Mouse (Mus musculus) right cerebral cortex, postnatal 36 days (tissue): ENCODE data around the gene Macrod1.

Experiments
- DNase-seq, 2 experiments: peaks; one replicate each; pipeline ENCODE4 v3.0.0; 2022; ENCODE audit warnings: low spot score in 2 of 2, mixed read lengths in 1 of 2

Macrod1 gene

GRCm38 (mm10) chr19:7083035-7083794, 26.6 kb downstream of the Macrod1 start:
- DNase-seq = peak; percentile 40 to 66

GRCm38 (mm10) chr19:7084734-7085133, 28.1 kb downstream of the Macrod1 start:
- no peak for DNase-seq

GRCm38 (mm10) chr19:7088558-7088957, 31.9 kb downstream of the Macrod1 start:
- no peak for DNase-seq

GRCm38 (mm10) chr19:7089050-7089449, 32.4 kb downstream of the Macrod1 start:
- no peak for DNase-seq

GRCm38 (mm10) chr19:7089842-7090251, 33.2 kb downstream of the Macrod1 start:
- no peak for DNase-seq

GRCm38 (mm10) chr19:7090369-7091064, 33.9 kb downstream of the Macrod1 start:
- peak in 1 of 2 experiments; percentile 42 for DNase-seq

- DNase-seq = no peak
Observed at GRCm38 (mm10) chr19:7091448-7092050, 34.9 kb downstream of the Macrod1 start.

GRCm38 (mm10) chr19:7092756-7093155, 36.1 kb downstream of the Macrod1 start:
- no peak for DNase-seq

GRCm38 (mm10) chr19:7099620-7100155, 43.1 kb downstream of the Macrod1 start:
- no peak for DNase-seq

GRCm38 (mm10) chr19:7102039-7102438, 45.4 kb downstream of the Macrod1 start:
- no peak for DNase-seq

GRCm38 (mm10) chr19:7103349-7103992, 46.9 kb downstream of the Macrod1 start:
- no peak for DNase-seq

GRCm38 (mm10) chr19:7103993-7104401, 47.4 kb downstream of the Macrod1 start:
- DNase-seq = no peak

- no peak for DNase-seq
Observed at GRCm38 (mm10) chr19:7105544-7105943, 48.9 kb downstream of the Macrod1 start, which contains the start of gene Flrt1. Flrt1 (minus strand) TSS chr19:7105729.

GRCm38 (mm10) chr19:7106566-7106965, 50.0 kb downstream of the Macrod1 start:
- no peak for DNase-seq

GRCm38 (mm10) chr19:7107174-7107573, 50.6 kb downstream of the Macrod1 start:
- DNase-seq = no peak

GRCm38 (mm10) chr19:7108114-7108905, 51.7 kb downstream of the Macrod1 start:
- DNase-seq = no peak

GRCm38 (mm10) chr19:7110097-7110496, 53.5 kb downstream of the Macrod1 start:
- DNase-seq = no peak

GRCm38 (mm10) chr19:7110875-7111274, 54.3 kb downstream of the Macrod1 start:
- no peak for DNase-seq

GRCm38 (mm10) chr19:7111309-7111708, 54.7 kb downstream of the Macrod1 start:
- no peak for DNase-seq

GRCm38 (mm10) chr19:7111710-7112109, 55.1 kb downstream of the Macrod1 start:
- DNase-seq = no peak

GRCm38 (mm10) chr19:7112628-7113027, 56.0 kb downstream of the Macrod1 start:
- no peak for DNase-seq
